Mouse (Mus musculus) liver, adult 2 months (tissue): ENCODE results near the gene Il6ra.

Experiments used
- CTCF ChIP-seq: fragments of 200-500 bp; IDR thresholded peaks from 2 replicates; pipeline ENCODE4 v1.5.1; 2011; ENCODE audit warnings: low read depth, low read length, control low read depth
- POLR2A ChIP-seq: fragments of 200-500 bp; IDR thresholded peaks from 2 replicates; pipeline ENCODE4 v1.6.1; 2011; ENCODE audit warnings: low read length, control low read depth; ENCODE audit not compliant: insufficient read depth; ENCODE audit errors: extremely low read depth

DNA sequence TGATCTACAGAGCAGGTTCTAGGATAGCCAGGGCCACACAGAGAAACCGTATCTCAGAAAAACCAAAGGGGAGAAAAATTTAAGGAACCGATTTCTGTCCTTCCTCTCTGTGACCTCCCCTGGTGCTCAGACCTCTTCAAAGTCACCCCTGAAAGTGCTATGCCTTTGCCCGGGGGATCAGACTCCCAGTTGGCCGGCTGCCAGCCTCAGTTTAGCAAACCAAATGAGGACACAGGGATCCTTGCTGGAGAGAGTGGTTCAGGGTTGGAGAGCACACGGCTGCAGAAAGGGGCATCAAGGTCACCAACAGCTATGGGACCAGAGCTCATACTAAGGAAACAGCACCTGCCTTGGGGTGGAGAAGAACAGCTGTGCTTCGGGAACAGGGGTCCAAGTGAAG, 48.0 kb downstream of the Il6ra start:
- no peak for TF ChIP-seq POLR2A
- TF ChIP-seq CTCF: no peak
